Mouse (Mus musculus) liver, adult 10 weeks (tissue): Measurements from ENCODE around the gene Gm4778. TPM values are rescaled to one million over a fixed set of nuclear protein-coding genes. Genes with fewer than 3 reads are reported as not detected.

Experiments used
- polyA plus RNA-seq: library from polyadenylated mRNA; stranded (reverse); fragments of 350-450 nt; fragmentation: Illumina TruSeq; extraction: RNeasy Lipid Tissue Mini Kit (QIAGEN cat#74804); gene quantifications from one replicate; pipeline ENCODE4 v1.2.3, GENCODE M21; 2014; ENCODE audit warnings: low read depth, low replicate concordance

Gm4778 gene
- polyA plus RNA-seq, result not detected

DNA sequence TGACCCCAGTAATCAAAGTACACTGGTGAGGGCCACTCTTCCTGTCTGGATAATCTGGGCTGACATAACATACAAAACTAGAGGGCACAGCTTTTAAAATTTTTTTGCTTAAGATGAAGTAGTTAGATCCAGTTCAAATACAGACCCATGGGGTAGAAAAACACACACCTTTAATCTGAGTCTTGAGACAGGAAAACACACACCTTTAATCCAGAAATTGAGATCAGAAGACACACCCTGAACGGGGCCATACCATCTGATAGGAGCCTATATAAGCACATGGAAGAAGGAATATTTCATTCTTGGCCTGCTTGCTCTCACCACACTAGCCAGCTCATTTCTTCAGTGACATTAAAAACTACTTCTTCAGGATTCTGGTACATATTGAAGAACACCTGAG lies at the start of gene Gm4778:
Gene Gm4778, plus strand, starts transcription at position 301 of the 400 bp plus-strand sequence.

DNA sequence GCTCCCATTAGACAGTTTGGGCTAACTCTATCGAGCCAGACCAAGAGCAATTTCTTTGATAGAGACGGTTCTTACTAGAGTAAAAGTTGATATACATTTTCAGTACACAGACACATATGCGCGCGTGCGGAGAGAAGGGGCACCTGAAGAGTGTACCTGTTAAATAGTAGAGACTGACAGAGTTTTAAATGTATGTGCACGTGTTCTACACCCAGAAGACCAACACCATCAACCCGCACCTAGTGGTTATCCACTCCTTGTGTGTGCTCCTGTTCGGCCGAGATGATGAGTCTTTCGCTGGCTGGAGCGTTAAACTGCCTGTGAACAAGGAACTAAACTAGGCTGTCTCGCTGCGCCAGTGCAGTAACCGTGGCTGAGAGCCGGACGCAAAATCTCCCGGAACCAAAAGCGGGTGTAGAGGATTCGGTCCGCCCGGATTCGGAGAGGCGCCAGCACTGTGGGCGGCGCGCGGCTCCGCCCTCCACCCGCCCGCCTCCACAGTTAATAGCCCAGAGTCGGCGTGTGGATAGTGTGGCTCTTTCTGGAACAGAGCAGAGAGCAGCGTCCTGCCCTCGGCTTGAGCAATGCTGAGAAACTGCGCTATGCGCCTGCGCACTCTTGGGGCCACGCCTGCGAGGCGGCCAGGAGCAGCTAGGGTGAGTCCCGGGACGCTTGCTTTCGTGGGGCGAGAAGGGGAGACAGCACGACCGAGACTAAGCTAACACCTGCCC lies 46.0 kb downstream of the Gm4778 start, which contains the start of gene Them4:
Gene Them4, plus strand, starts transcription at position 457 of the 731 bp plus-strand sequence.

Other genes starting within 250 kb of the Gm4778 start
- not detected for gene Gm9125, start 209.2 kb upstream of the Gm4778 start, polyA plus RNA-seq
- gene Gm10697, start 191.4 kb upstream of the Gm4778 start, polyA plus RNA-seq, result not detected
- gene Gm10696, start 85.8 kb upstream of the Gm4778 start, polyA plus RNA-seq, result not detected
- gene Gm5286, start 67.3 kb upstream of the Gm4778 start, polyA plus RNA-seq, result not detected
- 36.2 TPM for gene Them4, start 46.1 kb downstream of the Gm4778 start, polyA plus RNA-seq
- not detected for gene Them5, start 78.1 kb downstream of the Gm4778 start, polyA plus RNA-seq
- gene C2cd4d, start 98.4 kb downstream of the Gm4778 start, polyA plus RNA-seq, result not detected
- gene Rorc, start 108.8 kb downstream of the Gm4778 start, polyA plus RNA-seq, result 25.4 TPM
- 0.19 TPM for gene Lingo4, start 134.5 kb downstream of the Gm4778 start, polyA plus RNA-seq
- gene Tdrkh, start 149.2 kb downstream of the Gm4778 start, polyA plus RNA-seq, result 3.7 TPM
- gene Mrpl9, start 179.3 kb downstream of the Gm4778 start, polyA plus RNA-seq, result 32.6 TPM
- gene Oaz3, start 179.9 kb downstream of the Gm4778 start, polyA plus RNA-seq, result not detected
- not detected for gene Celf3, start 214.3 kb downstream of the Gm4778 start, polyA plus RNA-seq
- not detected for gene Riiad1, start 216.3 kb downstream of the Gm4778 start, polyA plus RNA-seq